Mouse (Mus musculus) heart, adult 9 months (tissue): ENCODE data around the gene Hcn1.

Source experiments
- DNase-seq, 2 experiments: peaks; one replicate each; pipeline ENCODE4 v3.0.0; 2022; ENCODE audit warnings: low spot score in 2 of 2

The Hcn1 gene

GRCm38 (mm10) chr13:118023381-118023780, 421.3 kb downstream of the Hcn1 start:
- no peak for DNase-seq

- no peak for DNase-seq
Observed at GRCm38 (mm10) chr13:118026510-118026909, 424.4 kb downstream of the Hcn1 start.

GRCm38 (mm10) chr13:118027868-118028267, 425.7 kb downstream of the Hcn1 start:
- no peak for DNase-seq

- no peak for DNase-seq
Observed at GRCm38 (mm10) chr13:118028662-118029061, 426.5 kb downstream of the Hcn1 start.

GRCm38 (mm10) chr13:118029579-118029978, 427.5 kb downstream of the Hcn1 start:
- DNase-seq, result no peak

- no peak for DNase-seq
Observed at GRCm38 (mm10) chr13:118035598-118035997, 433.5 kb downstream of the Hcn1 start.
